Mouse (Mus musculus) CH12.LX (cell line): Measurements from ENCODE around the gene Mark4. TPM values are rescaled to one million over a fixed set of nuclear protein-coding genes. Genes with fewer than 3 reads are reported as not detected.

Experiments
- DNase-seq: peaks from one replicate; pipeline ENCODE4 v3.0.0-alpha.2; 2013; ENCODE audit errors: extremely low read depth
- H3K27ac ChIP-seq: 2 replicates; pipeline ENCODE4 v1.5.1; 2012; ENCODE audit warnings: low read depth, mild to moderate bottlenecking, control low read depth, moderate library complexity; ENCODE audit not compliant: insufficient read depth
- H3K27me3 ChIP-seq: replicated peaks from 2 replicates; pipeline ENCODE3; 2012; ENCODE audit warnings: inconsistent platforms
- H3K36me3 ChIP-seq, 2 experiments: replicated peaks in 1 of 2; 2 replicates each; pipeline versions ENCODE3 to v1.6.1; 2012; ENCODE audit warnings: inconsistent platforms in 1 of 2, low read length in 1 of 2, mild to moderate bottlenecking in 1 of 2, mixed read lengths in 1 of 2, moderate library complexity in 1 of 2; ENCODE audit not compliant: control insufficient read depth in 1 of 2, insufficient read depth in 1 of 2
- H3K4me1 ChIP-seq, 2 experiments: 2 replicates each; pipeline ENCODE4 v1.6.1; 2012; ENCODE audit warnings: inconsistent platforms in 1 of 2, moderate library complexity in 1 of 2; ENCODE audit not compliant: insufficient read depth in 2 of 2, control insufficient read depth in 1 of 2
- H3K4me2 ChIP-seq: 2 replicates; pipeline ENCODE4 v1.6.1; 2012; ENCODE audit warnings: low read depth, mild to moderate bottlenecking, control low read depth; ENCODE audit not compliant: poor library complexity, insufficient read depth, severe bottlenecking
- H3K4me3 ChIP-seq, 3 experiments: fragments of 150-350 bp in 1 of 3; sonication (generic) in 1 of 3; replicated peaks in 1 of 3; 2 replicates each; pipeline versions ENCODE3 to v1.5.1; 2011 to 2012; ENCODE audit warnings: low read depth in 2 of 3, low read length in 2 of 3, mild to moderate bottlenecking in 2 of 3, moderate library complexity in 2 of 3, control low read depth in 1 of 3, improper control_type of control experiment in 1 of 3, inconsistent platforms in 1 of 3, mixed read lengths in 1 of 3; ENCODE audit not compliant: poor library complexity in 1 of 3
- H3K79me2 ChIP-seq: replicated peaks from 2 replicates; pipeline ENCODE4 v1.6.1; 2012; ENCODE audit warnings: mild to moderate bottlenecking, moderate library complexity; ENCODE audit not compliant: control insufficient read depth, poor library complexity, insufficient read depth, severe bottlenecking; ENCODE audit errors: extremely low read depth
- H3K9ac ChIP-seq: 2 replicates; pipeline ENCODE4 v1.6.1; 2012; ENCODE audit warnings: low read depth, mild to moderate bottlenecking, control low read depth, moderate library complexity; ENCODE audit not compliant: insufficient read depth
- H3K9me3 ChIP-seq: replicated peaks from 2 replicates; pipeline ENCODE3; 2012; ENCODE audit warnings: low read length, inconsistent platforms, mixed read lengths
- CHD1 ChIP-seq: IDR thresholded peaks from 2 replicates; pipeline ENCODE4 v1.6.1; 2012; ENCODE audit warnings: low read depth, low read length, improper control_type of control experiment, inconsistent platforms
- CHD2 ChIP-seq: IDR thresholded peaks from 2 replicates; pipeline ENCODE4 v1.6.1; 2011; ENCODE audit warnings: low read length, improper control_type of control experiment
- E2F4 ChIP-seq: IDR thresholded peaks from 2 replicates; pipeline ENCODE4 v1.6.1; 2011; ENCODE audit warnings: low read depth, low read length, improper control_type of control experiment; ENCODE audit not compliant: insufficient replicate concordance
- ELF1 ChIP-seq: IDR thresholded peaks from 2 replicates; pipeline ENCODE4 v1.6.1; 2014; ENCODE audit warnings: low read depth, mild to moderate bottlenecking, inconsistent platforms, low read length, improper control_type of control experiment
- ETS1 ChIP-seq: conservative IDR thresholded peaks from 2 replicates; pipeline ENCODE4 v1.6.1; 2012; ENCODE audit warnings: low read depth, mild to moderate bottlenecking, inconsistent platforms, low read length, improper control_type of control experiment, moderate library complexity
- HCFC1 ChIP-seq: IDR thresholded peaks from 2 replicates; pipeline ENCODE4 v1.6.1; 2012; ENCODE audit warnings: low read depth, mild to moderate bottlenecking, inconsistent platforms, low read length, improper control_type of control experiment
- IRF4 ChIP-seq: IDR thresholded peaks from 2 replicates; pipeline ENCODE4 v1.6.1; 2014; ENCODE audit warnings: low read depth, mild to moderate bottlenecking, inconsistent platforms, low read length, improper control_type of control experiment
- JUND ChIP-seq: conservative IDR thresholded peaks from 2 replicates; pipeline ENCODE4 v1.6.1; 2011; ENCODE audit warnings: low read depth, low read length, improper control_type of control experiment
- MAFK ChIP-seq: IDR thresholded peaks from 2 replicates; pipeline ENCODE4 v1.6.1; 2011; ENCODE audit warnings: low read length, improper control_type of control experiment; ENCODE audit not compliant: insufficient replicate concordance
- MXI1 ChIP-seq: IDR thresholded peaks from 2 replicates; pipeline ENCODE4 v1.6.1; 2011; ENCODE audit warnings: mild to moderate bottlenecking, low read depth, low read length, improper control_type of control experiment
- MYC ChIP-seq: IDR thresholded peaks from 2 replicates; pipeline ENCODE4 v1.6.1; 2011; ENCODE audit warnings: low read depth, mild to moderate bottlenecking, improper control_type of control experiment, low read length
- NELFE ChIP-seq: IDR thresholded peaks from 2 replicates; pipeline ENCODE4 v1.6.1; 2011; ENCODE audit warnings: low read depth, low read length, improper control_type of control experiment
- NRF1 ChIP-seq: IDR thresholded peaks from 2 replicates; pipeline ENCODE4 v1.6.1; 2014; ENCODE audit warnings: low read depth, mild to moderate bottlenecking, inconsistent platforms, low read length, improper control_type of control experiment, moderate library complexity
- PAX5 ChIP-seq: IDR thresholded peaks from 2 replicates; pipeline ENCODE4 v1.6.1; 2012; ENCODE audit warnings: low read length, inconsistent platforms, mixed read lengths
- RCOR1 ChIP-seq: conservative IDR thresholded peaks from 2 replicates; pipeline ENCODE4 v1.6.1; 2012; ENCODE audit warnings: low read depth, mild to moderate bottlenecking, inconsistent platforms, low read length, improper control_type of control experiment
- SIN3A ChIP-seq: IDR thresholded peaks from 2 replicates; pipeline ENCODE4 v1.6.1; 2012; ENCODE audit warnings: low read length, improper control_type of control experiment, inconsistent platforms
- SMC3 ChIP-seq: IDR thresholded peaks from 2 replicates; pipeline ENCODE4 v1.6.1; 2011; ENCODE audit warnings: low read depth, low read length, improper control_type of control experiment
- TCF12 ChIP-seq: IDR thresholded peaks from 2 replicates; pipeline ENCODE4 v1.6.1; 2014; ENCODE audit warnings: low read depth, mild to moderate bottlenecking, inconsistent platforms, low read length, improper control_type of control experiment
- UBTF ChIP-seq: IDR thresholded peaks from 2 replicates; pipeline ENCODE4 v1.6.1; 2012; ENCODE audit warnings: low read depth, mild to moderate bottlenecking, inconsistent platforms, low read length, improper control_type of control experiment, moderate library complexity
- USF1 ChIP-seq: IDR thresholded peaks from 2 replicates; pipeline ENCODE4 v1.6.1; 2014; ENCODE audit warnings: low read depth, mild to moderate bottlenecking, inconsistent platforms, low read length, improper control_type of control experiment
- USF2 ChIP-seq: conservative IDR thresholded peaks from 2 replicates; pipeline ENCODE4 v1.6.1; 2011; ENCODE audit warnings: low read depth, low read length, improper control_type of control experiment
- ZC3H11A ChIP-seq: IDR thresholded peaks from 2 replicates; pipeline ENCODE4 v1.6.1; 2012; ENCODE audit warnings: low read depth, mild to moderate bottlenecking, inconsistent platforms, low read length, improper control_type of control experiment
- ZKSCAN1 ChIP-seq: IDR thresholded peaks from 2 replicates; pipeline ENCODE4 v1.6.1; 2012; ENCODE audit warnings: low read depth, inconsistent platforms, low read length, improper control_type of control experiment, borderline replicate concordance
- ZMIZ1 ChIP-seq: IDR thresholded peaks from 2 replicates; pipeline ENCODE4 v1.6.1; 2012; ENCODE audit warnings: low read depth, mild to moderate bottlenecking, inconsistent platforms, low read length, improper control_type of control experiment
- ZNF384 ChIP-seq: IDR thresholded peaks from 2 replicates; pipeline ENCODE4 v1.6.1; 2012; ENCODE audit warnings: low read depth, low read length, improper control_type of control experiment, inconsistent platforms
- dilution Hi-C: fragments of 300-500 bp; cut with MboI; formaldehyde crosslinking; loops from 2 replicates; pipeline ENCODE4 v1.14.3; 2020; ENCODE audit warnings: low sequenced_read_pairs; ENCODE audit not compliant: extremely low pct_unique_long_range_greater_than_20kb, extremely low pct_ligation_motif_present
- in situ Hi-C: fragments of 300-500 bp; cut with MboI; formaldehyde crosslinking; loops from 3 replicates; pipeline ENCODE4 v1.14.3; 2019; ENCODE audit warnings: low sequenced_read_pairs, low pct_ligation_motif_present, low pct_unique_long_range_greater_than_20kb, mixed read lengths
- polyA plus RNA-seq: library from polyadenylated mRNA; unstranded; fragments of >175 nt; gene quantifications from 2 replicates; pipeline ENCODE4 v1.2.1, GENCODE M21; 2012; ENCODE audit warnings: low read depth; ENCODE audit not compliant: insufficient read length
- total RNA-seq, 2 experiments: library from RNA; depleted of rRNA; stranded (reverse); fragments of 300-350 nt in 1 of 2; fragments of >200 nt in 1 of 2; gene quantifications; 2 replicates each; pipeline ENCODE4 v1.2.3; 2012 to 2014

Mark4 gene
- total and polyA plus RNA-seq, 3 experiments = 1.7 to 11.9 (median 7.3) TPM

DNA sequence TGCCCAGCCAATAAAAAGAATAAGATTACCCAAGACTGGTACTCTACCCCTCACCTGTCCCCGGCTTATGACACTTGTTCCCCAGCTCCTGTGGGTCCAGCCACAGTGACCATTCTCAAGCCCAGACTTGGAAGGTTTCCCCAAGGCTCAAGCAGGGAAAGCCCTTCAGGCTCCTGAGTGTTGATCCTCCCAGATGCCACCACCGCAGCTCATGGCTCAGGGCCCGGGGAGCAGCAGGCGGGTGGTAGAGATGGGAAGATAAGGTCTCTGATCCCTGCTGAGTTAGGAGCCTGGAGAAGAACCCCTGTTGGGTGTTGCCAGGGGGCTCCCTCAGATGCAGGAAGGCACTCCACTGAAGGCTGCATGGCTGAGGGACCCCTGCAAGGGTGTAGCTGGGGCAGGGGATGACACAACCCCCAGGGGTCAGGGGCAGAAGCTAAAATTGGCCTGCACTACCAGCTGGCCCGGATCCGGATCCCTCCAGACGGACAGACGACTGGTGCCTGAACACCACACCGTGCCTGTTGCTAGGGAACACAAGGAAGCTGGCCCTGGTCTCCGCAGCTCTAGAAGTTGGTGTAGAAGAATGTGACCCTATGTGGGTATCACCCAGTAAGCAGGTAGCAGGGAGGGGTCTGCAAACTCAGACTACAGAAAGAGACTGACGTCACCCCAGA, 2.7 kb downstream of the Mark4 start:
- peaks cover 3 to 22% of the 10 kb centered on the region in 2 experiments; a peak in 3 of 4 replicates for H3K4me1 ChIP-seq
- dilution Hi-C loops = no loop called here
- no peak for TF ChIP-seq ETS1
- TF ChIP-seq E2F4 = no peak
- TF ChIP-seq USF2 = no peak
- no peak for TF ChIP-seq USF1
- TF ChIP-seq PAX5 = no peak
- no peak for TF ChIP-seq SMC3
- TF ChIP-seq IRF4 = no peak
- TF ChIP-seq JUND = no peak
- TF ChIP-seq TCF12 = no peak
- no peak for TF ChIP-seq NELFE
- no peak for TF ChIP-seq MAFK
- no peak for TF ChIP-seq MYC
- no peak for TF ChIP-seq ZMIZ1
- TF ChIP-seq, all 38 proteins: peak for 0
- Histone ChIP-seq H3K36me3 (peaks cover 0 to 42% of the 10 kb centered on the region in 2 experiments), H3K9ac (no peak overlapping the region), H3K27me3 (peaks cover 6% of the 10 kb centered on the region), H3K4me3 (no peak overlapping the region), H3K79me2 (peaks cover 4% of the 10 kb centered on the region; the same call in 1 of the 2 replicates), H3K9me3 (no peaks in the 10 kb centered on the region), H3K4me2 (no peak overlapping the region), H3K27ac (no peak overlapping the region)
- in situ Hi-C loops = no loop called here
- DNase-seq = no peak

- Histone ChIP-seq H3K4me1 (peaks cover 3 to 22% of the 10 kb centered on the region in 2 experiments; a peak in 3 of 4 replicates), H3K4me3 (no peak overlapping the region), H3K4me2 (no peak overlapping the region), H3K27me3 (peaks cover 2% of the 10 kb centered on the region), H3K79me2 (peaks cover 4% of the 10 kb centered on the region; the same call in 1 of the 2 replicates), H3K27ac (no peak overlapping the region), H3K9me3 (no peaks in the 10 kb centered on the region), H3K36me3 (peaks cover 0 to 46% of the 10 kb centered on the region in 2 experiments), H3K9ac (no peak overlapping the region)
- dilution Hi-C loops = no loop called here
- in situ Hi-C loops = no loop called here
- no peak for DNase-seq
- TF ChIP-seq SIN3A (no peak), MXI1 (no peak), CHD2 (no peak), CHD1 (no peak), ETS1 (no peak), RCOR1 (no peak), JUND (no peak), USF2 (no peak), UBTF (no peak), ZC3H11A (no peak), ZNF384 (no peak), NRF1 (no peak), PAX5 (no peak), ELF1 (no peak), SMC3 (no peak), MAFK (no peak), ZKSCAN1 (no peak), TCF12 (no peak), HCFC1 (no peak), E2F4 (no peak)
These were observed 3.4 kb downstream of the Mark4 start for GRCm38 (mm10) chr7:19455186-19455585.
